Mouse (Mus musculus) neural tube, embryonic 11.5 days (tissue): Measurements from ENCODE around the gene 6330409D20Rik. TPM values are rescaled to one million over a fixed set of nuclear protein-coding genes. Genes with fewer than 3 reads are reported as not detected.
A peak's percentile ranks its signal among the peaks of the same experiment; 100 is the strongest.

Experiments
- ATAC-seq: fragments of 200-750 bp; cut with Nextera tagmentation; 2 replicates; pipeline ENCODE4 v1.8.0; 2017; ENCODE audit warnings: moderate number of reproducible peaks, mild to moderate bottlenecking, moderate TSS enrichment, moderate library complexity; ENCODE audit not compliant: insufficient read depth, low FRiP score, low TSS enrichment
- DNase-seq: peaks from one replicate; pipeline ENCODE4 v3.0.0-alpha.2; 2015; ENCODE audit warnings: low spot score
- H3K27ac ChIP-seq: fragments of 300-500 bp; sonication (generic); 2 replicates; pipeline ENCODE4 v1.5.1; 2014; ENCODE audit warnings: low read depth, mild to moderate bottlenecking, low read length
- H3K27me3 ChIP-seq: fragments of 300-500 bp; sonication (generic); 2 replicates; pipeline ENCODE4 v1.6.1; 2014; ENCODE audit warnings: mild to moderate bottlenecking, low read length, mixed read lengths; ENCODE audit not compliant: control insufficient read depth, insufficient read depth
- H3K36me3 ChIP-seq: fragments of 300-500 bp; sonication (generic); 2 replicates; pipeline ENCODE4 v1.6.1; 2014; ENCODE audit warnings: mild to moderate bottlenecking, low read length, moderate library complexity, mixed read lengths; ENCODE audit not compliant: control insufficient read depth, insufficient read depth
- H3K4me1 ChIP-seq: fragments of 300-500 bp; sonication (generic); 2 replicates; pipeline ENCODE4 v1.6.1; 2014; ENCODE audit warnings: low read length, mixed read lengths; ENCODE audit not compliant: control insufficient read depth, insufficient read depth
- H3K4me2 ChIP-seq: fragments of 300-500 bp; sonication (generic); 2 replicates; pipeline ENCODE4 v1.6.1; 2014; ENCODE audit warnings: low read depth, mild to moderate bottlenecking, moderate library complexity
- H3K4me3 ChIP-seq: fragments of 300-500 bp; sonication (generic); 2 replicates; pipeline ENCODE4 v1.5.1; 2014; ENCODE audit warnings: low read depth, low read length
- H3K9ac ChIP-seq: fragments of 300-500 bp; sonication (generic); 2 replicates; pipeline ENCODE4 v1.6.1; 2014; ENCODE audit warnings: mild to moderate bottlenecking, low read length
- H3K9me3 ChIP-seq: fragments of 300-500 bp; sonication (generic); 2 replicates; pipeline ENCODE4 v1.6.1; 2016; ENCODE audit warnings: low read length; ENCODE audit not compliant: control insufficient read depth
- WGBS: fragments of 180-500 bp; shearing (Covaris S2); extraction: QIAGEN DNeasy Blood & Tissue Kit; methylation state at CpG from one replicate; pipeline ENCODE4 v1.1.7; 2014; 5-methylcytosine and 5-hydroxymethylcytosine counted together
- polyA plus RNA-seq: library from polyadenylated mRNA; unstranded; fragments of >200 nt; fragmentation: Nextera tagmentation; extraction: Ambion mirVana; gene quantifications from 2 replicates; pipeline ENCODE4 v1.2.1, GENCODE M21; 2014

The 6330409D20Rik gene
- polyA plus RNA-seq, 1 experiment from 2014 or later = 2.2 TPM

DNA sequence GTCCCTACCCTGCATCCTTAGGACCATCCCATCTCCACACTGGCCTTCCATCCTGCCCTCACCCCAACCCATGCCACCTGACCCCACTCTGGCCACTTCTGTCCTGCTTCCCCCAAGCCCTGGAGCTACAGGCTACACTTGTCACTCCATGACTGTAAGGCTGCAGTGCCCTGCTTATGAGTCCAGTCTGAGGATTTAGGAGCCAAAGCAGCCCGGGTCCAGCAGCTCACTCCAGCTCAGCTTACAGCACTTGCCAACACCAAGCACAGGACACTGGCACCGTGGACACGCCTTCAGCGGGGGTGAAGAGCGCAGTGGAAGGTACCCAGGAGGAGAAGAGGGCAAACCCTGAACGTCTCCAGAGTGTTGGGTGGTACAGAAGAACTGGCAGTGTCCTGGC is 33.8 kb downstream of the 6330409D20Rik start:
- H3K27ac ChIP-seq = no peak overlapping the region
- 96% methylated on average over 6 of the region's 6 CpGs for WGBS
- no peaks in the 10 kb centered on the region for H3K9me3 ChIP-seq
- H3K4me2 ChIP-seq = no peak overlapping the region
- ATAC-seq (no peak), DNase-seq (no peak)
- peaks cover 38% of the 10 kb centered on the region for H3K36me3 ChIP-seq
- H3K4me1 ChIP-seq = peaks cover 7% of the 10 kb centered on the region
- no peak overlapping the region for H3K4me3 ChIP-seq
- H3K9ac ChIP-seq = no peak overlapping the region
- no peaks in the 10 kb centered on the region for H3K27me3 ChIP-seq

DNA sequence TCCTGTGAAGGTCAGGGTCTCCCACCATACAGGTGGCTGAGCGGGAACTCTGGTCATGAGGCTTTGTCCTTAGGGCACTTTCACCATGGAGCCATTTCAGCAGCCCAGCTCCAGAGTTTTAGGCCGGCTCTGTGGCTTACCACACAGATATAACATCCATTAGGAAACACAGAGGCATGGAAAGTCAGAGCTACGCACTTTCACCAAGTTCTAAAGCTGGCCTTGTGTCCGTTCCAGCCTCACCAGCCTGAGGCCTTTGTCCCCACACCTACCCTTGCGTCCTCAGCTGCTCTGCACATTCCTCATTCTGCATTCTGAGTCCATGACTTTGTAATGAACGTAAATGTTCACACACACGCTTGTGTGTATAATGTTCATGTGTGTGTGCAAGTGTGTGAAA is 35.8 kb downstream of the 6330409D20Rik start:
- Histone ChIP-seq H3K4me3 (no peak overlapping the region), H3K9me3 (no peaks in the 10 kb centered on the region), H3K4me1 (no peaks in the 10 kb centered on the region), H3K27ac (no peak overlapping the region), H3K27me3 (no peaks in the 10 kb centered on the region), H3K9ac (no peak overlapping the region), H3K4me2 (no peak overlapping the region), H3K36me3 (peaks cover 36% of the 10 kb centered on the region)
- 95% methylated on average over 7 of the region's 7 CpGs for WGBS
- ATAC-seq = no peak
- no peak for DNase-seq

DNA sequence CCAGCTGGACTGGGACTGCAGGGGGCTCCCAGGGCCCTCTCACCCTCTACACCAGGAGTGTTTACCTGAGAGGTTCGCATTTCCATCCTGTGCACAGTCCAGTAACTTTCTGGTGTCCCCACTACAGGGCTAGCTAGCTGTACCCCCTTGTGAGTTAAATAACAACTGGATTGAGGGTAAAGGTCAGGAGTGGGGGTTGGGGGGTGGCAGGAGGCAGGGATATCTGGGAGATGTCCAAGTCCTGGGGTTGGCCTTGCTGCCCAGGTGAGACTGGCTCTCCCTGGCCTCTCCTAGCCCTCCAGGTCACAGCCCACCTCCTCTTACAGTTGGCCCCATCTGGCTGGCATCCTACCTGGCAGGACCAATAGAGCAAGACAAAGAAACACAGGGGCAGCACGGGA is 36.8 kb downstream of the 6330409D20Rik start, which contains the start of gene Fpgs:
Gene Fpgs (minus strand): TSS at position 125 of the 401 bp plus-strand sequence.
- peaks cover 27% of the 10 kb centered on the region for H3K36me3 ChIP-seq
- H3K4me3 ChIP-seq = no peak within 1 kb of the TSS
- 83% methylated on average over 2 of the region's 2 CpGs for WGBS
- H3K4me1 ChIP-seq = no peaks in the 10 kb centered on the region
- H3K9ac ChIP-seq = no peak within 1 kb of the TSS
- DNase-seq (no peak), ATAC-seq (no peak)
- no peaks in the 10 kb centered on the region for H3K27me3 ChIP-seq
- H3K27ac ChIP-seq = no peak within 1 kb of the TSS
- H3K9me3 ChIP-seq = no peaks in the 10 kb centered on the region
- no peak within 1 kb of the TSS for H3K4me2 ChIP-seq

DNA sequence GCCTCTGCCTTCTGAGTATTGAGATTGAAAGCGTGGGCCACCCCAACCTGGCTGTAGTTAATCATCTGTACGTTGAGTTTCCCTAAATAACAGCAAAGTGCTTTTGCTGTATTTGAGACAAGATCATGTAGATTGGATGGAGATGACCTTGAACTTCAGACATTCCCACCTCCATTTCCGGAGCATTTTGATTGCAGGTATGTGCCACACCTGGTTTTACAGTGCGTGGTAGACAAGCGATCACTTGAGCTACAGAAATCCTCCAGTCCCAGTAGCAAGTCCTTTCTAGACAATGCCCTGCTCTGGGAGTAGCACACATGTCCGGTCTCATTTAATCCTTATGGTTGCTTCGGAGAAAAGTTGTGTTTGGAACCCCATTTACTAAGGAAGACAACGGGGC is 37.8 kb downstream of the 6330409D20Rik start:
- Histone ChIP-seq H3K36me3 (peaks cover 26% of the 10 kb centered on the region), H3K4me2 (no peak overlapping the region), H3K27me3 (no peaks in the 10 kb centered on the region), H3K27ac (no peak overlapping the region), H3K4me3 (no peak overlapping the region), H3K9ac (no peak overlapping the region), H3K9me3 (no peaks in the 10 kb centered on the region), H3K4me1 (no peaks in the 10 kb centered on the region)
- WGBS = 95% methylated on average over 8 of the region's 8 CpGs
- ATAC-seq (no peak), DNase-seq (no peak)

DNA sequence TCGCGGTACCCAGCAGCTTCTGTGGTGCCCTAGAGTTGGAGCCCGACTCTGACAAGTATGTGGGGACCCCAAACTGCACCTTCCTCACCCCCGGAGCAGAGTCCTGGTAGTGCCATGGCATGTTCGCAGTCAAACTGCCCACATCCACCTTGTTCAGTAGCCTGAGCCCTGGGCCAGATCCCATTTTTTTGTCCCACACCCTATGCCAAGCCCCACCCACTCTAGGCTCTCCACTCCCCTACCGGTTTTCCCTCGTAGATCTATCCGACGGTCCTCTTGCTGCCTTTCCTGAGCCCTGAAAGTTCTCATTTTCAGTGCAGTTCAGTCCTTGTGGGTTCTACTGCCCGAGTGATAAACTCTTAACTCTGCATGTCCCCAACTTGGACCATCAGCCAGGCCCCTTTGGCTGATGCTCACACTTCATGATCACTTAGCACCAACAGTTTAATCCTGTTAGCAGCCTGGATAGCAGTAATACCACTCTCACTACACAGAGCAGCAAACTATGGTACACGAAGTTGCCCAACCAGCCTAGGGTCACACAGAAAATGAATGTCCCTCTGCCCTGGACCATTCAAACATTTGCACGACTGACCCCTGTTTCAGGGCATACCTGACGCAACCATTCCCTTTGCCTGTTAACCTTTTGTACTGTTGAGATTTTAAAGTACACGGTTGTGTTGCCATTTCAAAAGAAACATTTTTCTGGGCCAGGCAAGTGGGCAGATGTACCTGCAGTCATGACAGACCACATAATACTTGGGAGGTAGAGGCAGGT is 39.7 kb downstream of the 6330409D20Rik start:
- Histone ChIP-seq H3K27ac (no peak overlapping the region), H3K4me1 (no peaks in the 10 kb centered on the region), H3K9ac (no peak overlapping the region), H3K36me3 (peaks cover 13% of the 10 kb centered on the region), H3K27me3 (no peaks in the 10 kb centered on the region), H3K9me3 (no peaks in the 10 kb centered on the region), H3K4me3 (no peak overlapping the region), H3K4me2 (no peak overlapping the region)
- DNase-seq (no peak), ATAC-seq (no peak)
- WGBS = 86% methylated on average over 14 of the region's 14 CpGs

DNA sequence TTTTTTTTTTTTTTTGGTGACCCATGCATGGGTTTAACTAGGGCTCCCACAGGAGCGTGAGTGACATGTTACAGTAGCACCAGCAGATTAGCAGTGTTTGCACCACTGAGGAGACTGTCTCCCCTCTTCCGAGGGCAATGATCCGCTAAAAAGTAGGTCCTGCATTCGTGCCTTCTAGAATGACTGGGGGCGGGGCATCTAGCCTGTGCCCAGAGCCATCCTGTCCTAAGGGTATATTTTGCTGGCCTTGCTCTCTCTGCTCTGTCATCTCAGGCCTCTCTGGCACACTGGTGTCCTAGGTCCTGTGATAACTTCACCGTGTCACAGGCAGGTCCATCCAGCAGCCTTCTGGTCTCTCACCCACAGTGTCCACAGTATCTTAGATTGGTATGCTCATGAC is 41.1 kb downstream of the 6330409D20Rik start:
- Histone ChIP-seq H3K4me1 (no peaks in the 10 kb centered on the region), H3K4me3 (no peak overlapping the region), H3K27ac (no peak overlapping the region), H3K9me3 (no peaks in the 10 kb centered on the region), H3K4me2 (no peak overlapping the region), H3K36me3 (peaks cover 8% of the 10 kb centered on the region), H3K27me3 (no peaks in the 10 kb centered on the region), H3K9ac (no peak overlapping the region)
- ATAC-seq (no peak), DNase-seq (no peak)
- 81% methylated on average over 6 of the region's 6 CpGs for WGBS

DNA sequence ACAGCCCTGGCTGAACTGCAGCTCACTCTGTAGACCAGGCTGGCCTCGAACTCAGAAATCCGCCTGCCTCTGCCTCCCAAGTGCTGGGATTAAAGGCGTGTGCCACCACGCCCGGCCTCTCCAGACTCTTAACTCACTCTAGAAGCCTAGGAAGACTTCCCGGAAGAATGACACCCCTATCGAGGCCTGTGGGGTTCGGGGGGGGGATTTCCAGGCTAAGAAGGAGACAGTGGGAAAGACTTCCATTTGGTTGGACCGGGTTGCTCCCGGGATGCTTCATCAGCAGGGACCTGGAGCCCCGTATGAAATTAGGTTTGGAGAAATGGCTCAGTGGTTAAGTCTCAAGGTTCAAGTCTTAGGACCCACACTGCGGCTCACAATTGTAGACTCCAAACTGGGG is 46.1 kb downstream of the 6330409D20Rik start:
- ATAC-seq = no peak
- Histone ChIP-seq H3K4me1 (peaks cover 4% of the 10 kb centered on the region), H3K4me2 (peak overlapping the region; percentile 56; the same call in 1 of the 2 replicates), H3K36me3 (no peaks in the 10 kb centered on the region), H3K4me3 (peak overlapping the region; percentile 66; the same call in 1 of the 2 replicates), H3K9ac (no peak overlapping the region), H3K9me3 (no peaks in the 10 kb centered on the region), H3K27ac (no peak overlapping the region), H3K27me3 (no peaks in the 10 kb centered on the region)
- 92% methylated on average over 12 of the region's 12 CpGs for WGBS
- no peak for DNase-seq

DNA sequence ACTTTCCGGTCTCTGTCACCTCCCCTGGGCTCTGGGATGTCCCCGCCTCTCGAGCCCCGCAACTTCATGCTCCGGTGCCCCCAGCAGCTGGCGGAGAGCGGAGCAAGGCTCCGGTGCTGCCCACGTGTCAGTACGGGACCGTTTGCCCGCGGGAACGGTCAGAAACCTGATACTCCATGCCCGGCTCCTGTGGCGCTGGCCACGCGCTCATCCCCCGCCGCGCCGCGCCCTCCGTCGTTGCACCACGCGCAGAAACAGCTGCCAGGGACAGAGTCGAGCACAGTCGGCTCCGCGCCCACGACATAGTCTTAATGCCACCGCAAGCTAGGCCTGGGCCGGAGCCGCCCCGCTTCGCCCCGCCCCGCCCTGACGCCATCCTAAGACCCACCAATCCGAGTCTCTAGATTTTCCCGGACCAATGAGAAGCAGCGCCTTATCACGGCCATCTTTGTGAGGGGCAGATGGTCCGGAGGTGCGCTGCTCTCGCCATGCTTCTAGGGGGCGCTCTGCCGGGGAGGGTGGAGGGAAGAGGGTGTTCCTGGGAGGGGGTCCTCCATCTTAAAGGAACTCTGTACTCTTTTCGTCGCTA is 46.9 kb downstream of the 6330409D20Rik start:
- Histone ChIP-seq H3K4me2 (peak overlapping the region; percentile 65), H3K9ac (peak overlapping the region; percentile 75), H3K4me1 (peaks cover 4% of the 10 kb centered on the region), H3K36me3 (no peaks in the 10 kb centered on the region), H3K27me3 (no peaks in the 10 kb centered on the region), H3K4me3 (peak overlapping the region; percentile 66), H3K27ac (peak overlapping the region; percentile 65; the same call in 1 of the 2 replicates), H3K9me3 (no peaks in the 10 kb centered on the region)
- ATAC-seq = peak; percentile 99
- under 1% methylated on average over 51 of the region's 51 CpGs for WGBS
- DNase-seq = peak; percentile 96

DNA sequence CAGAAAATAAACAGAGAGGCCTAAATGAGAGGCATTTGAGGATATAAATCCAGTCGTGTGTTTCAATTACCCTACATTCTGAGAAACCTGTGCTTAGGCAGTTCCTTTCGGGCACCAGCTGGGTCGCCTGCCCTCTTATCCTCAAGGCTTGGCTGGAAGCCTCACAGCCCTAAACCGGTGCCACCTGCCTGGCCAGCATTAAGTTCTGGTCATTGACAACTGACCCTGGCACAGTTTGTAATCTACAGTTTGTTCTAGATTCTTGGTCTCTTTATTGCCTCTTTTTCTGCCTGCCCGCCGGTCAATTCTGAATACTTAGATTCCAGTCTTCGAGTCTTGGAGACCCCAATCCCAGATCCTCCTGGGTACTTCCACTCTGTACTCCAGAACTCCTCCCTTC is 47.5 kb downstream of the 6330409D20Rik start:
- ATAC-seq = no peak
- no peak for DNase-seq
- 24% methylated on average over 7 of the region's 7 CpGs for WGBS
- H3K4me2 ChIP-seq = peak overlapping the region; percentile 65
- peak overlapping the region; percentile 66 for H3K4me3 ChIP-seq
- H3K4me1 ChIP-seq = peaks cover 4% of the 10 kb centered on the region
- no peaks in the 10 kb centered on the region for H3K36me3 ChIP-seq
- H3K9ac ChIP-seq = peak overlapping the region; percentile 75
- H3K27ac ChIP-seq = no peak overlapping the region
- H3K9me3 ChIP-seq = no peaks in the 10 kb centered on the region
- H3K27me3 ChIP-seq = no peaks in the 10 kb centered on the region
